19 mouse cellular contexts compared by ENCODE assay signal in the genomic region with DNA sequence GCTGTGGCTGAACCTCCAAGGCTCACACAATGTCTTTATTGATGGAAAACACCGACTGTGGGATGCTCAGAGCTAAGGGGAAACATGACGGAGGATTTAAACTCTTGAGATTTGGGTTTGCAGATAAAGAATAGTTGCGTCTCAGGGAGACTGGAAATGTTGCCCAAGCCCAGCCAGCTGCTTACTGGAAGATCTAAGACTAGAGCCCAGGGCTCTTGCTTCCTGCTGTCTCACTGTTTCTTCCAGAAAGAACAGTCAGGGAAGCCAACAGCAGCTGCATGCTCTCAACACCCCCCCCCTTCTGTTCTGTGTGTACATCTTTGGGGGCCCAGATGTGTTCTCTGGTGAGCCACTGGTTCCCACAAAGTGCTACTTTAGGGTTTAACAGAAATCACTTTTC.
A peak's percentile ranks its signal among the peaks of the same experiment; 100 is the strongest.
DNase-seq lines count a peak whose midpoint lies in the region; ATAC-seq and TF ChIP-seq lines count a peak whose summit lies in the region.
"Had no signal": no experiment of that assay in that cellular context is flagged by ENCODE, and none has a peak within 500 bp of the region (broad histone marks: within the 10 kb centered on the region; RNA-seq: fewer than 3 reads in every experiment).

No protein-coding gene starts in this region.

- H3K36me3 ChIP-seq in heart, adult 2 months (ENCODE audit: control insufficient read depth, insufficient read depth, low read length) = no peaks in the 10 kb centered on the region
- no peaks in the 10 kb centered on the region for H3K36me3 ChIP-seq in heart, embryonic 12.5 days
- H3K36me3 ChIP-seq in lung, embryonic 14.5 days (ENCODE audit: insufficient read depth) = no peaks in the 10 kb centered on the region
- H3K36me3 ChIP-seq in heart, embryonic 16.5 days (ENCODE audit: control insufficient read depth, insufficient read depth) = no peaks in the 10 kb centered on the region
- no peaks in the 10 kb centered on the region for H3K36me3 ChIP-seq in intestine, embryonic 16.5 days (ENCODE audit: control insufficient read depth, insufficient read depth, low read length)
- H3K36me3 ChIP-seq in liver, postnatal 0 days (replicated peaks; ENCODE audit: insufficient read depth, low read length) = no peaks in the 10 kb centered on the region
- H3K36me3 ChIP-seq: embryonic facial prominence, embryonic 10.5 days; heart, embryonic 13.5 days; hindbrain, embryonic 15.5 days; lung, embryonic 15.5 days had no signal

- TF ChIP-seq POLR2A in heart, adult 2 months (IDR thresholded peaks at IDR 0.05; ENCODE audit: insufficient read depth, low read depth, low read length) = no peak

- no peaks in the 10 kb centered on the region for H3K9me3 ChIP-seq in heart, embryonic 12.5 days (replicated peaks)
- no peaks in the 10 kb centered on the region for H3K9me3 ChIP-seq in lung, embryonic 14.5 days (ENCODE audit: low read depth, low read length)
- no peaks in the 10 kb centered on the region for H3K9me3 ChIP-seq in heart, embryonic 16.5 days (replicated peaks; ENCODE audit: control insufficient read depth, low read length)
- H3K9me3 ChIP-seq in intestine, embryonic 16.5 days (ENCODE audit: control insufficient read depth, low read length) = no peaks in the 10 kb centered on the region
- no peaks in the 10 kb centered on the region for H3K9me3 ChIP-seq in liver, postnatal 0 days (ENCODE audit: low read length)
- H3K9me3 ChIP-seq: embryonic facial prominence, embryonic 10.5 days; forebrain, embryonic 13.5 days; heart, embryonic 13.5 days; hindbrain, embryonic 15.5 days; lung, embryonic 15.5 days had no signal

- no peaks in the 10 kb centered on the region for H3K79me2 ChIP-seq in heart, adult 2 months (replicated peaks; ENCODE audit: control insufficient read depth, insufficient read depth, low read length)

- no peak for ATAC-seq in heart, embryonic 12.5 days (ENCODE audit: insufficient number of reproducible peaks, low FRiP score)
- no peak; the same call in 1 of the 2 replicates for ATAC-seq in lung, embryonic 14.5 days (ENCODE audit: insufficient read depth)
- peak; percentile 23; the same call in 1 of the 2 replicates for ATAC-seq in heart, embryonic 16.5 days (replicated peaks; ENCODE audit: extremely low read depth, insufficient read depth, low FRiP score)
- 0 out of 2 replicates have a peak, but pooled peaks have one; percentile 40 for ATAC-seq in intestine, embryonic 16.5 days
- no peak for ATAC-seq in liver, postnatal 0 days
- ATAC-seq: forebrain, embryonic 13.5 days; midbrain, embryonic 16.5 days had no signal

- H3K9ac ChIP-seq in heart, adult 2 months (ENCODE audit: low read depth, low read length) = no peak overlapping the region
- no peak overlapping the region for H3K9ac ChIP-seq in heart, embryonic 12.5 days
- H3K9ac ChIP-seq in lung, embryonic 14.5 days = no peak overlapping the region
- H3K9ac ChIP-seq in heart, embryonic 16.5 days (ENCODE audit: low read length) = no peak overlapping the region
- no peak overlapping the region for H3K9ac ChIP-seq in intestine, embryonic 16.5 days (ENCODE audit: low read depth, low read length)
- no peak overlapping the region for H3K9ac ChIP-seq in liver, postnatal 0 days (replicated peaks)
- H3K9ac ChIP-seq: forebrain, embryonic 13.5 days; heart, embryonic 13.5 days; hindbrain, embryonic 15.5 days; lung, embryonic 15.5 days had no signal

- peaks cover 3% of the 10 kb centered on the region for H3K4me1 ChIP-seq in heart, adult 2 months (ENCODE audit: control insufficient read depth, insufficient read depth, low read length)
- peaks cover 6% of the 10 kb centered on the region for H3K4me1 ChIP-seq in heart, embryonic 12.5 days (replicated peaks)
- no peaks in the 10 kb centered on the region for H3K4me1 ChIP-seq in lung, embryonic 14.5 days (ENCODE audit: insufficient read depth)
- H3K4me1 ChIP-seq in heart, embryonic 16.5 days (ENCODE audit: control insufficient read depth, insufficient read depth, low read length) = peaks cover 4% of the 10 kb centered on the region; the same call in 1 of the 2 replicates
- no peaks in the 10 kb centered on the region for H3K4me1 ChIP-seq in intestine, embryonic 16.5 days (ENCODE audit: control insufficient read depth, insufficient read depth, low read length)
- H3K4me1 ChIP-seq in liver, postnatal 0 days (ENCODE audit: insufficient read depth) = no peaks in the 10 kb centered on the region
- H3K4me1 ChIP-seq: forebrain, embryonic 13.5 days; hindbrain, embryonic 15.5 days had no signal

- H3K27ac ChIP-seq in heart, adult 2 months = peak overlapping the region; percentile 43; the same call in 1 of the 2 replicates
- no peak overlapping the region for H3K27ac ChIP-seq in heart, embryonic 12.5 days (ENCODE audit: poor library complexity, severe bottlenecking)
- no peak overlapping the region for H3K27ac ChIP-seq in lung, embryonic 14.5 days (ENCODE audit: low read depth)
- H3K27ac ChIP-seq in heart, embryonic 16.5 days (ENCODE audit: low read length) = no peak overlapping the region
- H3K27ac ChIP-seq in intestine, embryonic 16.5 days (ENCODE audit: low read length) = peak overlapping the region; percentile 57
- no peak overlapping the region for H3K27ac ChIP-seq in liver, postnatal 0 days (ENCODE audit: low read depth)
- H3K27ac ChIP-seq: embryonic facial prominence, embryonic 10.5 days; forebrain, embryonic 13.5 days; heart, embryonic 13.5 days; hindbrain, embryonic 15.5 days; lung, embryonic 15.5 days had no signal

- WGBS in heart, adult 2 months = 52% methylated on average over 3 of the region's 3 CpGs
- WGBS in heart, embryonic 12.5 days = 52% methylated on average over 3 of the region's 3 CpGs
- WGBS in lung, embryonic 14.5 days = 43% methylated on average over 3 of the region's 3 CpGs
- 56% methylated on average over 3 of the region's 3 CpGs for WGBS in heart, embryonic 16.5 days
- WGBS in intestine, embryonic 16.5 days = 59% methylated on average over 3 of the region's 3 CpGs
- WGBS in liver, postnatal 0 days (ENCODE audit: insufficient replicate concordance) = 69% methylated on average over 3 of the region's 3 CpGs

- 0 out of 2 replicates have a peak, but pooled peaks have one; percentile 49 for TF ChIP-seq EP300 in heart, adult 2 months (IDR thresholded peaks at IDR 0.05; ENCODE audit: insufficient read depth, low read depth, low read length)
- no peak for TF ChIP-seq EP300 in liver, postnatal 0 days (IDR thresholded peaks at IDR 0.05; ENCODE audit: low read depth)

- TF ChIP-seq CTCF in heart, adult 2 months (IDR thresholded peaks at IDR 0.05) = no peak
- TF ChIP-seq CTCF in lung, embryonic 14.5 days (IDR thresholded peaks at IDR 0.05; ENCODE audit: low read depth) = no peak
- no peak for TF ChIP-seq CTCF in liver, postnatal 0 days (IDR thresholded peaks at IDR 0.05; ENCODE audit: low read depth)

- peak; percentile 53 to 72 for DNase-seq in heart, adult 2 months
- peak; percentile 64 for DNase-seq in lung, embryonic 14.5 days
- no peak for DNase-seq in lung, adult 18-20 months
- DNase-seq in spleen, postnatal 4 days (ENCODE audit: low spot score in 2 of 2) = no peak
- DNase-seq in liver, postnatal 0 days = no peak
- DNase-seq: adrenal gland, adult 2 months; cerebellum, postnatal 36 days; liver; retina, postnatal 1 day; right cerebral cortex, postnatal 4 days had no signal

- H3K27me3 ChIP-seq in heart, adult 2 months (ENCODE audit: control insufficient read depth, insufficient read depth, low read length) = no peaks in the 10 kb centered on the region
- 0 out of 2 replicates have a peak, but pooled peaks cover 3% of the 10 kb centered on the region for H3K27me3 ChIP-seq in heart, embryonic 12.5 days (replicated peaks)
- H3K27me3 ChIP-seq in lung, embryonic 14.5 days (ENCODE audit: insufficient read depth, low read length) = no peaks in the 10 kb centered on the region
- no peaks in the 10 kb centered on the region for H3K27me3 ChIP-seq in heart, embryonic 16.5 days (ENCODE audit: control insufficient read depth, insufficient read depth, low read length)
- H3K27me3 ChIP-seq in intestine, embryonic 16.5 days (replicated peaks; ENCODE audit: control insufficient read depth, insufficient read depth, low read length) = no peaks in the 10 kb centered on the region
- 0 out of 2 replicates have a peak, but pooled peaks cover 3% of the 10 kb centered on the region for H3K27me3 ChIP-seq in liver, postnatal 0 days (ENCODE audit: insufficient read depth, low read length)
- H3K27me3 ChIP-seq: forebrain, embryonic 13.5 days; hindbrain, embryonic 15.5 days; lung, embryonic 15.5 days had no signal

- intact Hi-C loops in heart, adult 2 months (cut with DNase I) = no loop called here

- no peak overlapping the region for H3K4me3 ChIP-seq in heart, adult 2 months
- H3K4me3 ChIP-seq in heart, embryonic 12.5 days = no peak overlapping the region
- H3K4me3 ChIP-seq in lung, embryonic 14.5 days (ENCODE audit: low read depth, low read length) = no peak overlapping the region
- H3K4me3 ChIP-seq in heart, embryonic 16.5 days (ENCODE audit: low read length) = no peak overlapping the region
- no peak overlapping the region for H3K4me3 ChIP-seq in intestine, embryonic 16.5 days (ENCODE audit: low read length)
- H3K4me3 ChIP-seq in liver, postnatal 0 days (ENCODE audit: low read depth, low read length) = no peak overlapping the region
- H3K4me3 ChIP-seq: embryonic facial prominence, embryonic 10.5 days; forebrain, embryonic 13.5 days; heart, embryonic 13.5 days; hindbrain, embryonic 15.5 days; lung, embryonic 15.5 days had no signal

- no peak overlapping the region for H3K4me2 ChIP-seq in heart, embryonic 12.5 days
- no peak overlapping the region for H3K4me2 ChIP-seq in lung, embryonic 14.5 days
- H3K4me2 ChIP-seq in heart, embryonic 16.5 days (ENCODE audit: low read depth, low read length) = no peak overlapping the region
- no peak overlapping the region for H3K4me2 ChIP-seq in intestine, embryonic 16.5 days (ENCODE audit: low read depth, low read length)
- H3K4me2 ChIP-seq in liver, postnatal 0 days (ENCODE audit: low read depth, low read length) = no peak overlapping the region
- H3K4me2 ChIP-seq: forebrain, embryonic 13.5 days; heart, embryonic 13.5 days; hindbrain, embryonic 15.5 days; lung, embryonic 15.5 days had no signal

Comparison
In these comparisons a context has a peak if more than half of its experiments do, and no peak if none do; other contexts are left out.
1. DNase-seq: peak in heart, adult 2 months (2 of 2) and lung, embryonic 14.5 days (single experiment); none in lung, adult 18-20 months (0 of 2), spleen, postnatal 4 days (0 of 2) and liver, postnatal 0 days (single experiment).
2. H3K27ac ChIP-seq: peak in heart, adult 2 months (single experiment) and intestine, embryonic 16.5 days (single experiment); none in heart, embryonic 12.5 days (single experiment), lung, embryonic 14.5 days (single experiment), heart, embryonic 16.5 days (single experiment) and liver, postnatal 0 days (single experiment).
3. ATAC-seq: peak in heart, embryonic 16.5 days (single experiment) and intestine, embryonic 16.5 days (single experiment); none in heart, embryonic 12.5 days (single experiment), lung, embryonic 14.5 days (single experiment) and liver, postnatal 0 days (single experiment).